Mouse (Mus musculus) T-cell, adult 2 months (primary cell): ENCODE data around the gene 5730596B20Rik.
A peak's percentile ranks its signal among the peaks of the same experiment; 100 is the strongest.

Source experiments
- DNase-seq: peaks from one replicate; pipeline ENCODE4 v3.0.0; 2022; ENCODE audit warnings: low spot score

The 5730596B20Rik gene

DNA sequence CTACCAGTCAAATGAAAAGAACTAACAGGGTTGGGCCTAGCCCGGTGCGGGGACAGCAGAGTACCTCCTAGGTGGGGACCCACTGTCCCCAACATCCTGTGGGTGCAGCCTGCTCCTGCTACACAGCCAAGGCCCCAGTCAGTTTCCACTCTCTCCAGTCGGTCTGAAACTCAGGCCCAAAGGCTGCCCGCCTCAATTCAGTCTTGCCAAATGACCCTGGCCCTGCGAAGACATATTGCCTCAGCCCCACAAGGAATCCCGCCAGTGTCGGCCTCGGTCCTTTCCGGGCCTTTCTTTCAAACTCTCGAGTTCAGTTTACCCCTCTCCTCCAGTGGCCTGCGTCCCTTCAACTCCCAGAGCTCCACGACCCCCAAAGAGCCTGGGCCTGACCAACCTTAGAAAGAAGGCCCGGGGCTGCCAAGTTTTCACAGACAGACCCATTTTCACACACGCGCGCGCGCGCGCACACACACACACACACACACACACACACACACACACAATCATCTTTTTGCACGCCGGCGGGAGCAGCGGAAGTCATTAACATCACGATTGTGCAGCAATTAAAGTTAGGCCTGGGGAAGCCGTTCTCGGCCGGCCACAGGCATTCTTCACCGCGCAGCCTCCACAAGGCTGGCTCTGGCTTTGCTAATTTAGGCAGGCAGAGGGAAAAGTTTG lies 22.9 kb downstream of the 5730596B20Rik start:
- no peak for DNase-seq

DNA sequence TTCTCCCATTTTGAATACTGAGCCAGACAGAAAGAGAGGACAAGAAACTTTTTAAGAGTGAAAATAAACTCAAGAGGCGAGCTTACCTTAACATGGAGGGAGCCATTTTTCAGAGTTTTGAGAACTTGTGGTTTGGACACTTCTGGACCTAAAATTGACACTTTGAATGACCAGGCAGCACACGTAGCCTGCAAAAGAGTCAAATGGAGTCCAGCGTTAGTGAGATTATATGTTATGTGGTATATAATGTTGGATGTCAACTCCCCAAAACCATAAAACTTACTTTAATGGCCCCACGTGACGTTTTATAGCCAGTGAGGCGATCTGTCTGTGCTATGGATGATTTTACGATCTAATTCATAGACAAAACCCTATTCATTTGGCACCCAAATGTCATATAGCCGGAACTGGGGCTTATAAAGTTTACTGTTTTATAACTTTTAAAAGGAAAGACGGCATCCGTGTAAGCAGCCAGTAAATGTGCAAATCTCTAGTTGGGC lies 23.5 kb downstream of the 5730596B20Rik start:
- no peak for DNase-seq

DNA sequence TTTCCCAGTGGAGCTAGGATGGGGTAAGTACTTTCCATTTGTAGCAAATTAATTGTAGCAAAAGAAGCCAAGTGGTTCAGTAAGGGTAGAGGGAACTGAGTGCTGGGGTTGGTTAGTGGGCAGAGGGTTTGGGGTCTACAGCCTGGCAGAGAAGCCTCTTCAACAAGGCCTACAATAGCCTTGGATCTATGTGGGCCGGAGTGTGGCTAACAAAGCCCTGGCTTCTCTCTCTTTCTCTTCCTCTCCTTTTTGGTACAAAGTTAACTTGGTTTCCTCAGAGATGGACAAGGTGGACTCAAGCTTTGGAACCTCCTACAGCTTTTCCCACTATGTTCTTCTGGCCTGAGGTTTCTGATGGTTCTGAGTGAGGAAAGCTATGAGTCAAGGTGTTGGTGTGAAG lies 24.0 kb downstream of the 5730596B20Rik start:
- DNase-seq, result no peak

DNA sequence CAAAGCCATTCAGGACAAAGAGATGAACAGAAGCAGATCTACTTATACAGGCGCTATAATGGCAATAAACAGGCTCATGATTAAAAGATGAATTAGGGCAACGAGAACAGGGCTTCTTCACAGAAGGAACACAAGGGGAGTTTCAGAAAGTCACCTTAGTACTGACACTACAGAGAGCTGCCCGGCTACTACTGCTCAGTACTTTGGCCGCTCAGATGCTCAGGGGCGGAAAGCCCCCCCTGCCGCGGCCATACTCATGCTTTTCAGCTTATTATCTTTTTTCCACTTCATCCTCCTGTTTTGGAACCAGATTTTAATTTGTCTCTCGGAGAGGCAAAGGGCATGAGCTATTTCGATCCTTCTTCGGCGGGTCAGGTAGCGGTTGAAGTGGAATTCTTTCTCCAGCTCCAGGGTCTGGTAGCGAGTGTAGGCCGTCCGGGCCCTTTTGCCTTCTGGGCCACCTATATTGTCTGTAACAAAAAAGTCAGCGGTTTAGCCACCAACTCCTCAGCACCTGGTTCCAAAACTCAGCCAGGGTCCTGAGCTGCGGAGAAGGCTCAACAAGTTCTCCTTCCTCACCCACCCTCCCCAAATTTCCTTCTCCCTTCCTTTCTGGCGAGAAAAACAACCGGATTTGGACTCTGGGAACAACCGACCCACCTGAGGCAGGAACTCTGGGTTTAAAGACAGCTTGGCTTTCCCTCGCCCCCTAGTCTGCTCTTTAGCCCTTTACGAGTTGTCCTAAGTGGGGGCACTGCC lies 25.2 kb downstream of the 5730596B20Rik start:
- DNase-seq, result no peak

DNA sequence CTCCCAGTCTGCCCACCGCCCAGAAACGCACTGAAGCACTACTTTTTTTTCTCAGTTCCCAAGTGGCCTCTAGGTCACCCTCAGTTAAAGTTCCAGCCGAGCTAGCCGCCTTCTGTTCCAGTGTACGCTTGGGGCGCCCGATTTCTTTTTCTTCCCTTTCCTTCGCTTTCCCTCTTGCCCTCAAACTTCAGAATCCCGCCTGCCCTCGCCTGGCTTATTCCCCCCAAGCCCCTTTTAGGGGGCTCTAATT lies 25.7 kb downstream of the 5730596B20Rik start:
- no peak for DNase-seq

DNA sequence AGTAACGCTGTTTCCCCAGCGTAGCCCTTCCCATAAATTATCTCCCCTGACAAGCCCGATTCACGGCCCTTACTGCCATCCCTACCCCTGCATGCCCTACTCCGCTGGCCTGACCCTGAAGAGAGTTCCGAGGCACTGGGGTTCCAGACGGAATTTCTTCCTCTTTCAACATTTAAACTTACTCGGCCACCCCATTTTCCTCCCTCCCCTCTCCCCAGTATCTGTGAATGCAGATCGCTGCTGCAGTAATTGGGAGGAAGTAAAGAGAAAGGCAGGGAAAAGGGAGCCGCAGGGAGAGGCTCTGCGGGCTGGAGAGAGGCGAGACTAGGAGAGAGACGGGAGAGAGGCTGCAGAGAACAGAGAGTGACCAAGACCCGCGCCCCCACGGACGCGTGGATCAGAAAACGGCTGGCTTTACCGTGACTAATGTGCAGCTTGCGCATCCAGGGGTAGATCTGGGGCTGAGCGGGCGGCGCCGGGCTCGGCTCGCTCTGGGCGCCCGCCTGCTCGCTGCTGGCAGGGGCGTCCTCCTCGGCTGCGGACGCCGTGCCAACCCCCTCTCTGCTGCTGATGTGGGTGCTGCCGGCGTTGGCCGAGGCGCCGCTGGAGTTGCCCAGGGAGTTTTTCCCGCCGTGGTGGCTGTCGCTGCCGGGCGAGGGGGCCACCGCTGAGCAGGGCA lies 26.2 kb downstream of the 5730596B20Rik start:
- DNase-seq, result no peak

DNA sequence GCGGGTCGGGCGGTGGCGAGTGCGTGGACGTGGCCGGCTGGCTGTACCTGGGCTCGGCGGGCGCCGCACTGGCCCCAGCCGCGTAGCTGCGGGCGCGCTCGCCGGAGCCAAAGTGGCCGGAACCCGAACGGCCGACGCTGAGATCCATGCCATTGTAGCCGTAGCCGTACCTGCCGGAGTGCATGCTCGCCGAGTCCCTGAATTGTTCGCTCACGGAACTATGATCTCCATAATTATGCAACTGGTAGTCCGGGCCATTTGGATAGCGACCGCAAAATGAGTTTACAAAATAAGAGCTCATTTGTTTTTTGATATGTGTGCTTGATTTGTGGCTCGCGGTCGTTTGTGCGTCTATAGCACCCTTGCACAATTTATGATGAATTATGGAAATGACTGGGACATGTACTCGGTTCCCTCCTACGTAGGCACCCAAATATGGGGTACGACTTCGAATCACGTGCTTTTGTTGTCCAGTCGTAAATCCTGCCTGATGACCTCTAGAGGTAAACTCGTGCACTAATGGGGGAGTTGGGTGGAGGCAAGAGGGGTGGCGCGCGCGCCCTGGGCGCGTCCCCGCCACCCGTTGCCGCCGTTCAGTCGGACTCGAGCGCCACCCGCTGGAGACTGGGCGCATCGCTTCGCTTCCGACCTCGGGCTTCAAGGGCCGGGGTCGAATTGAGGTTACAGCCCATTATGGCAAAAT lies 26.9 kb downstream of the 5730596B20Rik start, which contains the start of gene Hoxa5:
Hoxa5 (minus strand) TSS at position 538 of the 703 bp plus-strand sequence.
- no peak for DNase-seq

DNA sequence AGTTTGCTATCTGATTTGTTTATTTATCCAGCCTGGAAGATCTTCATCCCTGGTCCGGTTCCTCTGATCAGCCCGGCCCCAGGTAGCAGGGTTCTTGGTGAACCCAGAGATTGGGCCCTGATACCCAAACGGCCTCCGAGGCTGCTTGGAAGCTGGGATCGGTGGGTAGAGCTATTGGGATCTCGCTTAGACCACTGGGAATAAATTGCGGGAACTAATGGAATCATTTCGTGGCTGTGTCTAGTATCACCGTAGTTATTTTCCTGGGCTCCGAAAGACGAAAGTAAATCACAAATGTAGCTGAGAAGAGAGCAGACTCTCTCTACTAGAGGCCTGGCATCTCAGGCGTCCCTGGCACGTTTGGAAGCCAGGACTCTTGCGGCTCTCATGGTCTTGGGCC lies 27.9 kb downstream of the 5730596B20Rik start:
- no peak for DNase-seq

DNA sequence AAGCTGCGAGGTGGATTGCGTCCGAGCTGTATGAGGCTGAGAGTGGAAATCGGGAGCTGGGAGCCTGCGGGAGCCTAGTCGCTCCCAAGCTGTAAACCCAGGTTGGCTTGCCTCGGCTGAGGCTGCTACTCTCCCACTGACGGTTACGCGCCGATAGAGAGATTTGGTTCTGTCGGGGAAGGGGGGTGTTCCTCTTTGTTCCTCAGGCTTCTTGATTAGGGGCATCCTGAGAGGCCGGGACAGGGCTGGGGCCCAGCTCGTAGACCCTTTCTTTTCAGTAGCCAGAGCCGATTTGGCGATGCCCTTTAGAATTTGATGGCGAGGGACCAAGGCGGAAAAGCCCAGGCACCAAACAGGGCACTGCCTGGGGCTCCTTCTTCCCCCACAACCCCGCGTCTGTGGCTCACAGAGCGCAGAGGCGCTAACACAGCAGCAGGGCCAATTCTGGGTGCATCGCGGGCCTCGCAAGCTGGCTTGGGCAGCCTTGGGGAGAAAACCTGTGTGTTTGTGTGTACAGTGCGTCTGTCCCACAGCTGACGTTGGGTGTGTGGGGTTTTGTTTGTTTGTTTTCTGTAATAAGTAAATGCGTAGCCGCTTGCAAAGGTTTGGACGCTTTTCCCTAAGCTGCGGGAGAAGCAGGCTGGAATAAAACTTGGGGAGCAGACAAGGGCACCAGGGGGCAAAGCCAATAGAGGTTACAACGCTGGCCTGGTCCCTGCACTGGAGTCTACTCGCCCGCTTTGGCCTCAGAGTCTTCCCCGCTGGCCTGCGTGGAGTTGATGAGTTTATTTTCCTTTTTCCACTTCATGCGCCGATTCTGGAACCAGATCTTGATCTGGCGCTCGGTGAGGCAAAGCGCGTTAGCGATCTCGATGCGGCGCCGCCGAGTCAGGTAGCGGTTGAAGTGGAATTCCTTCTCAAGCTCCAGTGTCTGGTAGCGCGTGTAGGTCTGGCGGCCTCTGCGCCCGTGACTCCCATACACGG lies 28.6 kb downstream of the 5730596B20Rik start:
- DNase-seq, result no peak

DNA sequence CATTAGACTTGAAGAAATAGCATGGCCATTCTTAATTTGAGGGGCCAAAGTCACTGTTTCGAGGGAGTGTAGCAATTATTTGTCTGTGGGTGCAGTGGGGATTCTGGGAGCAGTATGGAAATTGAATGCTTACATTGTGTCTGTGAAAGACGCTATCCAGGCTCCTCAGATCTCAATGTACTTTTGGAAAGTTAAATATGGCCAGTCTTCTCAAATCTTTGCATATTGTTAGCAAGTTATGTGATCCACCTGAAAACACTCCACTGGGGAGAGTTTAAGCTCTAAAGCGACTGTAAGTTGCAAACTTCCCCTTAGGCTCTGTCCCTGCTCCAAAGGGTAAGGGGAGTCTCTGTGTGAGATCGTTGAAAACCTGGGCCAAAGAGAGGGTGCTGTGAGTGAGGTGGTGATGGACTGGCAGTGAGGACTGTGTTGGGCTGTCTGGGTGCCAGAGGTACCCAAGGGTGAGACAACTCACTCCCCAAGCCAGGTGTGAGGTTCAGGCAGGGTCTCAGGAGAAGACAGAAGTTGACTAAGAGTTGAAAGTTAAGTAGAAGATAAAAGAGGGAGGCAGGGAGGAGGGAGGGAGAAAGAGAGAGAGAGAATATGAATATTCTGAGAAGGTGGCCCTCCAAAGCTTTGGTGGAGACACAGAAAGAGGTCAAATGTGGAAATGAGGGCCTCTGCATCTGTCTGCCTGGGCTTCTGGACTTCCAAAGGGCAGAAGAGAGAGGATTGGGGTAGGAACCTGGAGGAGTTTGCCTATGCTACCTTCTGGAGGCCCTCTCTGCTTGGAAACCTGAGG lies 29.8 kb downstream of the 5730596B20Rik start:
- no peak for DNase-seq

DNA sequence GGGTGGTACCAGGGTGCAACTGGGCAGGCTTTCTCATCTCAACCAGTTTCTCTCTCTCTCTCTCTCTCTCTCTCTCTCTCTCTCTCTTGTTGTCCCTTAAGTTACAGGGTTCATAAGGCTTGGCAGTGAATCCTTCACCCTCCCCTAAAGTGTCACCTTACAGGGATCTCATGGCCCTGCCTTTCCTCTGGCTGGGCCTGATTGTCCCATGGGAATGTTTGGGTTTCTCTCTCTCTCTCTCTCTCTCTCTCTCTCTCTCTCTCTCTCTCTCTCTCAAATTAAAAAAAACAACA lies 30.3 kb downstream of the 5730596B20Rik start:
- DNase-seq, result no peak

DNA sequence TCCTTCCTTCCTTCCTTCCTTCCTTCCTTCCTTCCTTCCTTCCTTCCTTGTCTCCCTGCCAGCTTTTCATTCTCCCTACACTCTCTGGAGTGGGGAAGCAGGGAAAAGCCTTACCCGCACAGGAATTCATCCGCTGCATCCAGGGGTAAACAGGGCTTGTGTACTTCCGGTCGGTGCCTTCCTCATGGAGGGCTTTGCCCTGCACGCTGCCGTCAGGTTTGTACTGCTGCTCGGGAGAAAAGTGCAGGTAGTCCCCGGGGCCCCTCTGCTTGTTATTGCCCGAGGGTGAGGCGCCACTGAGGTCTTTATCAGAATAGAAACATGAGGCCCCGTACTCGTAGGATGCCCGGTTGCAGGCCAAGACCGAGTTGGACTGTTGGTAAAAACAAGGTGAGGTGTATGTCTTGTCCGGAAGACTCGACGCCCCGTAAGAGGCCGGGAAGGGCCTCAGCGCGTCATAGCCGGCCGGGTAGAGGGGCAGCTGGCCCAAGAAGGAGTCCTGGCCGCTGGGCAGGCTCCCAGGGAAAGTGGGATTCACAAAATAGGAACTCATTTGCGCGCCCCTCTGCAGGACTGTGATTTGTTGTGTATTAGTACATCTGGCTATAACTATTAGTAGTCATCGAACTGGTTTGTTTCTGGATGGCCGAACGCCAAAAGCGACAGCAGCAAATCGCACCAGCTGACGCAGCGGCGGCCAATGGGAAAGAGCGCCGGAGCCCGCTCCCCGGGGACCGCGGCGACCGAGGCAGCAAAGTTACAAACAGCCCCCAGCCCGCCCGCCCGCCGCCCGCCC lies 31.0 kb downstream of the 5730596B20Rik start, which contains the start of gene Hoxa6:
Hoxa6 (minus strand) TSS at position 651 of the 796 bp plus-strand sequence.
- no peak for DNase-seq

DNA sequence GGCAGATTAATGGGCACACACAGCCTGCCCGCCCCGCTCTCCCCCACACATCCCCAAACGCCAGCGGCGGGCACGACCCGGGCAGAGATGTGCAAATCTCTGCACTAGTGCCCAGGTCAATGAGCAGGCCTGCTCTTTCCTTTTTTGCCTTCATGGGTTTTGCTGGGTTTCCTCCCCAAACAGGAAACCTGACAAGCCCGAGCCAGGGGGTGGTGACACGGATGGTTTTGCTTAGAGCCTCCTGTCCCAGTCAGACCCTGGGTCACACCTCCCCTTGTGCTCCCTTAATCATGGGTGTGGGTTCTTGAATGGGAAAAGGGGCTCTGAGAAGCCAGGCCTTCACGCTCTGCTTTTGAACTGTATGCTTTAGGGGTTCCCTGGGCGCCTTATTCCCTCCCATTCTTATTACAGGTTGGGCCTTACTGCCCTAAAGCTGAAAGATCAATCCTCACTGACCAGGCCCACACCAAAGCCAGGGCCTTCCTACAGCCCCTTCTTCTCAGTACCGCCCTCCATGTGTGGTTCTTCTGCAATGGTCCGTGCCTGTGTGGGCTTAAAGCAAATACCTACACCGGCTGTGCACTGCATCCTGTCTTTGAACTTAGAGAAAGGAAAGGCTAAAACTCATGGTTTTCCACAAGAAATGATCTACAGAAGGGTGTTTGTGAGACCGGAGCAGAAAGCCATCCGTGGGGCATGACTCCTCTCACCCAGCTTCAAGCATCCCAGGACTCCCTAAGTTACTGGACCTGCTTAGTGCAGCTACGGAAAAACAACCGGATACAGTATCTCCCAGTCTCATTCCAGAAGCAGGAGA lies 31.8 kb downstream of the 5730596B20Rik start:
- DNase-seq, result no peak

DNA sequence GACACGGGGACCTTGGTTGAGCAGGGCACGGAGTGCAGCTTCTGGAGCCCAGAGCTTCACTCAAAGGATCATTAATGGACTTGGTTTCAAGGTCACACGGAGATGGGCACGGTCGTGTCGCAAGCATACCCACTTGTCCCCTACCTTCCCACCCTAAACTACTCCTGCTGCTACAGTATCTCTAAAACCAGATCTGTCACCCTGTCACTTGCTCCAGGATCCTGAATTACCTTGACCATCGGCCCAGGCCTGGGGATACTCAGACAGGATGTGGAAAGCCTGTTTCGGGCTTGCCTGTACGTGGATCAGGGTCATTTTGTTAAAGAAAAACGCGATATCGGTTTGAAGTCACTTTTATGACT lies 32.4 kb downstream of the 5730596B20Rik start:
- no peak for DNase-seq

DNA sequence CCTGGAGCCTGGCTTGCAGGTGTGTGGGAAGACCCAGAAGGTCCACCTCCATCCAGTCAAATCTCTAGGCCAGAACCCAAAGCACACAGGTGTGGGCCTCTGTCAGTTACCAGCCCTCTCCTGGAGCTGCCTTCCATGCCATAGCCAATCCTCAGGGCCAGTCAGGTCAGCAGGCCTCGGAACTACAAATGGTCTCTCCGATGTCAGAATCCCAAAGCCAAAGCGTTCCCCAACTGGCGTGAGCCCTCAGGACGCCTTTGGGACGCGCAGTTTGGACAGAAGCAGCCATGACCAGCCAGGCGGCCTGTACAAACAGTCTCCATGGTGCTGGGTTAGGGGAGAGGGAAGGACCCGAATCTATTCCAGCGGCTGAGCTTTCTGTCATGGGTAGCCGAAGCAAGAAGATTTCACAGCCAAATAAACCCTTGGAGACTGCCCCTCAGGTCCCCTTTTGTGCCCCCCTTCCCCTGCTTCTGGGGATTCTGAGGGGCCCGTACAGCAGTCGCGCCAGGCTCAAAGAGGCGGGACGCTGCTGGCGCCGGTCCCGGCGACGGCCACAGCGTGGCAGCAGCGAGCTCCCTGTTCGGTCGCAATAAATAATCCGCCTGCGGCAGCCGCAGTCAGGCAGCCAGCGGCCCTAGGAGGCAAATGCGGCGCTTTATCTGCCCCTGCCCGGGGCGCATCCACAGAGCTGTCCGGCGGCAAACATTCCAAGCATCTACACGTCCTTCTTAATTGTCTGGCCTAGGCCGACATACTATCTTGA lies 34.1 kb downstream of the 5730596B20Rik start:
- peak; percentile 69 for DNase-seq

DNA sequence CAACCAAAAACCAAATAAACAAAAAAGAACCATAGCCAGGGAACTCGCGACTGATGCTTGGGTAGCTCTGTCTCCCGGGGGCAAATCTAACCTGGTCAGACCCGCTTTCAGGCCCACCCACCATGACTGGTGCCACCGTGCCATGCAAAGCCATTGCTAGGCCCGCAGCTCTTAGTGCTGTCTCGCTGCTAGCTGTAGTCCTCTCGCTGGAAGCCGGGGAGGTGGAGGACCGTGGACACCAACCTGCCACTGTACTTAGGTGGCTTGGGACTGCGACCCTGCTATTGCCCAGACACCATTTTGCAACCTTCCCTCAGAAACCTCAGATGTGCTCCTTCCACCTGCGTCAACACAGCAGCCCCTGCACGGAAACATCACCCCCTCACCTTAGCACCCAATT lies 34.7 kb downstream of the 5730596B20Rik start:
- no peak for DNase-seq

DNA sequence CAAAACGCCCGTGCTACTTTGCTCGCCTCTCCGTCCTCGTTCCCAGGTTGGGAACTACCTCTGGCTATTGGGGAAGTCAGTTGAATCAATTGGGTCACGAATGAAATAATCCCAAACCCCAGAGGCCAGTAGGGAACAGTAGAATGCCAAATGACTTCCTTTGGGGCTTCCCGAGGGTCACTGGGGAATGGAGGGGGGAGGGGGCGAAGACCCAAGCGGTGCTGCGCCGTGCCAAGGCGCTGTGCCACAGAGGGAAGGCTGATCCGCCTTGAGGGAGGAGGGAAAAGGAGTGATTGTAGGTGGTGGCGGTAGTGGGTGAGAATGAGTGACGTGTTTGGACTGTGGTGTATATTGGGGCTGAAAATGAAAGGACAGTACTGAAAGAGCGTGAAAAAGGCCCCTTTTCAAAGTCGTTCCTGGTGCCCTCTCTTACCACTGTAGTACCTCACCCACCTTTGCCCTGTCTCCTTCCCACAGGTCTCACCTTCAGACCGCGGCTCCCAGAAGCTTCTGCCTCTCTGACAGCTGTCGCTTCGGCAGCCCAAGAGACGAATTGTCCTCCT lies 35.3 kb downstream of the 5730596B20Rik start:
- DNase-seq, result no peak
